Mouse (Mus musculus): ENCODE data around the gene Axdnd1.

GRCm38 (mm10) chr1:156442266-156442665 is 21.3 kb upstream of the Axdnd1 start:
- TF ChIP-seq POLR2A (IDR thresholded peaks at IDR 0.05; ENCODE audit: borderline replicate concordance, extremely low read depth, insufficient read depth, insufficient read length, poor library complexity, severe bottlenecking) (no peak), CTCF (IDR thresholded peaks at IDR 0.05; ENCODE audit: borderline replicate concordance, extremely low read depth, insufficient read depth, insufficient read length) (no peak)
